Comparison of ENCODE assay signal across 8 mouse cellular contexts in genomic region chr3:122730741-122731235, GRCm38 (mm10). TPM values are rescaled to one million over a fixed set of nuclear protein-coding genes. Genes with fewer than 3 reads are reported as not detected.
DNase-seq lines count a peak whose midpoint lies in the region; ATAC-seq lines count a peak whose summit lies in the region.

No protein-coding gene starts in this region.

- H3K9me3 ChIP-seq in lung, embryonic 15.5 days = no peaks in the 10 kb centered on the region
- H3K9me3 ChIP-seq in embryonic facial prominence, embryonic 15.5 days (replicated peaks) = no peaks in the 10 kb centered on the region
- no peaks in the 10 kb centered on the region for H3K9me3 ChIP-seq in neural tube, embryonic 15.5 days (replicated peaks)

- peak overlapping the region; percentile 63 for H3K4me2 ChIP-seq in lung, embryonic 15.5 days
- H3K4me2 ChIP-seq in embryonic facial prominence, embryonic 15.5 days (replicated peaks) = peak overlapping the region; percentile 86
- peak overlapping the region; percentile 82 for H3K4me2 ChIP-seq in neural tube, embryonic 15.5 days

- WGBS in lung, embryonic 15.5 days = 2% methylated on average over 13 of the region's 13 CpGs
- 1% methylated on average over 13 of the region's 13 CpGs for WGBS in embryonic facial prominence, embryonic 15.5 days
- WGBS in large intestine, adult 2 months = 2% methylated on average over 13 of the region's 13 CpGs
- WGBS in neural tube, embryonic 15.5 days = 2% methylated on average over 13 of the region's 13 CpGs

- no peak for DNase-seq in lung, postnatal 14 days
- DNase-seq in large intestine, adult 2 months (ENCODE audit: low read depth, low spot score) = peak; percentile 25
- DNase-seq in Muller cell, postnatal 12 days (ENCODE audit: inconsistent ontology term) = no peak
- no peak for DNase-seq in frontal cortex, postnatal 25 days (ENCODE audit: low spot score in 2 of 2)
- DNase-seq in spleen, postnatal 10 days (ENCODE audit: low spot score in 2 of 2) = no peak

- peak overlapping the region; percentile 66 for H3K9ac ChIP-seq in lung, embryonic 15.5 days
- H3K9ac ChIP-seq in embryonic facial prominence, embryonic 15.5 days = peak overlapping the region; percentile 66
- peak overlapping the region; percentile 70 for H3K9ac ChIP-seq in neural tube, embryonic 15.5 days (replicated peaks)

- H3K36me3 ChIP-seq in lung, embryonic 15.5 days = no peaks in the 10 kb centered on the region
- no peaks in the 10 kb centered on the region for H3K36me3 ChIP-seq in embryonic facial prominence, embryonic 15.5 days
- H3K36me3 ChIP-seq in neural tube, embryonic 15.5 days = no peaks in the 10 kb centered on the region

- H3K27ac ChIP-seq in lung, embryonic 15.5 days = peak overlapping the region; percentile 96
- H3K27ac ChIP-seq in embryonic facial prominence, embryonic 15.5 days (replicated peaks) = peak overlapping the region; percentile 94
- H3K27ac ChIP-seq in neural tube, embryonic 15.5 days (replicated peaks) = peak overlapping the region; percentile 77; the same call in 1 of the 2 replicates

- no peak for ATAC-seq in lung, embryonic 15.5 days (ENCODE audit: borderline replicate concordance, extremely low read depth, low FRiP score, low TSS enrichment)
- no peak for ATAC-seq in embryonic facial prominence, embryonic 15.5 days (ENCODE audit: insufficient number of reproducible peaks, low FRiP score, low TSS enrichment, low read depth)
- ATAC-seq in neural tube, embryonic 15.5 days (ENCODE audit: low FRiP score) = peak; percentile 12; the same call in 1 of the 2 replicates

- peak overlapping the region; percentile 63 for H3K4me3 ChIP-seq in lung, embryonic 15.5 days
- peak overlapping the region; percentile 76 for H3K4me3 ChIP-seq in embryonic facial prominence, embryonic 15.5 days (replicated peaks)
- H3K4me3 ChIP-seq in neural tube, embryonic 15.5 days (replicated peaks) = peak overlapping the region; percentile 83

- peaks cover 7% of the 10 kb centered on the region; the same call in 1 of the 2 replicates for H3K4me1 ChIP-seq in lung, embryonic 15.5 days
- 0 out of 2 replicates have a peak, but pooled peaks cover 10% of the 10 kb centered on the region for H3K4me1 ChIP-seq in embryonic facial prominence, embryonic 15.5 days
- H3K4me1 ChIP-seq in neural tube, embryonic 15.5 days = peaks cover 22% of the 10 kb centered on the region

- no peaks in the 10 kb centered on the region for H3K27me3 ChIP-seq in lung, embryonic 15.5 days
- no peaks in the 10 kb centered on the region for H3K27me3 ChIP-seq in embryonic facial prominence, embryonic 15.5 days
- H3K27me3 ChIP-seq in neural tube, embryonic 15.5 days (replicated peaks) = no peaks in the 10 kb centered on the region

RNA-seq across cellular contexts. Expression of gene Pde5a, which starts 2.0 kb away (rescaled TPM):
- 27.8 and 28.9 TPM in 2 replicates for polyA plus RNA-seq in lung, embryonic 15.5 days (2015; fragmentation: Nextera tagmentation; extraction: Ambion mirVana)
- 5.0 and 6.1 TPM in 2 replicates for polyA plus RNA-seq in embryonic facial prominence, embryonic 15.5 days (2015; fragmentation: Nextera tagmentation; extraction: Ambion mirVana)
- 10.7 and 19.4 TPM in 2 replicates for polyA plus RNA-seq in large intestine, adult 2 months (2012; rRNA removed)
- 1.2 and 3.1 TPM in 2 replicates for polyA plus RNA-seq in neural tube, embryonic 15.5 days (2015; fragmentation: Nextera tagmentation; extraction: Ambion mirVana)
